Mouse (Mus musculus): ENCODE results near the gene Sytl2.

- TF ChIP-seq CTCF (conservative IDR thresholded peaks at IDR 0.05 in 1 of 2, IDR thresholded peaks at IDR 0.05 in 1 of 2; ENCODE audit: low read depth in 2 of 2, low read length in 2 of 2): no peak
- TF ChIP-seq MEF2A (IDR thresholded peaks at IDR 0.05; ENCODE audit: borderline replicate concordance, low read depth, low read length): no peak
- TF ChIP-seq GABPA (IDR thresholded peaks at IDR 0.05; ENCODE audit: insufficient replicate concordance, low read depth, low read length): no peak
- no peak for TF ChIP-seq MXI1 (IDR thresholded peaks at IDR 0.05; ENCODE audit: low read depth, low read length)
- TF ChIP-seq CHD2 (IDR thresholded peaks at IDR 0.05; ENCODE audit: low read length): no peak
- no peak for TF ChIP-seq JUND (conservative IDR thresholded peaks at IDR 0.05; ENCODE audit: low read depth, low read length)
- no peak; the same call in 1 of the 2 replicates for TF ChIP-seq POLR2A (IDR thresholded peaks at IDR 0.05; ENCODE audit: low read depth, low read length)
- peak; percentile 75 for TF ChIP-seq MAFK (IDR thresholded peaks at IDR 0.05; ENCODE audit: insufficient replicate concordance, low read length)
- TF ChIP-seq ZC3H11A (IDR thresholded peaks at IDR 0.05; ENCODE audit: low read depth, low read length): no peak
Observed at GRCm38 (mm10) chr7:90456149-90456844, 154.2 kb downstream of the Sytl2 start.
